Comparison of ENCODE assay signal across 14 mouse cellular contexts in the genomic region with DNA sequence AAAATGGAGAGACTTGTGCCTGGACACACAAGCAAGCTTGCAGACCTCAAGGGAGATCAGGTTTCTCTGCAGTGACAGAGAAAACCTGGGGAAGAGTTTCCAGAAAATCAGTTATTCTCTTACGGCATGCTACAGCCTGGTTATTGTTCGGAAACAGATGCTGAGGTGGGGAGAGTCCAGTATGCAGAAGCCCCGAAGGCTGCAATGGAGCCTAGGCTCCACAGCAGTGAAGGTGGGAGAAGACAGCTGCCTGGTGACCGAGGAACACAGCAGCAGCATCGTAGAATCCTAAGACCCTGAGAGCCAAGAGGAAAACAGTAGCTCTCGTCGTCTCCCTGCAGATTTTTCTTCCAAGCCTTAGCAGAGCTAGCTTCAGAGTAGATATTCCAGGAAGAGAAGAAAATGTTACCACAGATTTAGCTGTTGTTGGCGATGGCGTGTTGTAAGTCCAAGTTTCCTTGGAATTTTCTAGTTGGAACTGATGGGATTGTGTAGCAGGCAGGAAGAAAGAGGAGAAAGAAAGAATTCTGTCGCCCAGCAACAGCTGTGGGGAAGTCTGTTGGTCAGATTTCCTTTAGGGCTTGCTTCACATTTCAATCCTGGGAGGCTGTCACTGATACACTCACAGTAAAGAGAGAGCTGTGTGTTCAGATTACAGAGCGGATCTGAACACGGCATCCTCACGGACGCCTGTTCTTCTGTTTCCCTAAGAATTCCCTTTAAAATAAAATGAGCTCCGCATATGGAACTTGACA. TPM values are rescaled to one million over a fixed set of nuclear protein-coding genes. Genes with fewer than 3 reads are reported as not detected.
A peak's percentile ranks its signal among the peaks of the same experiment; 100 is the strongest.
DNase-seq lines count a peak whose midpoint lies in the region; ATAC-seq and TF ChIP-seq lines count a peak whose summit lies in the region.
"Had no signal": no experiment of that assay in that cellular context is flagged by ENCODE, and none has a peak within 500 bp of the region (broad histone marks: within the 10 kb centered on the region; RNA-seq: fewer than 3 reads in every experiment).

No protein-coding gene starts in this region.

- WGBS in heart, adult 2 months = 64% methylated on average over 15 of the region's 15 CpGs
- WGBS in kidney, embryonic 15.5 days = 49% methylated on average over 15 of the region's 15 CpGs
- WGBS in embryonic facial prominence, embryonic 10.5 days = 64% methylated on average over 15 of the region's 15 CpGs
- 79% methylated on average over 15 of the region's 15 CpGs for WGBS in limb, embryonic 10.5 days

- DNase-seq in heart, adult 2 months = no peak
- no peak for DNase-seq in heart, adult 9 months (ENCODE audit: low spot score in 2 of 2)
- no peak for DNase-seq in kidney, adult 18-20 months
- no peak for DNase-seq in embryonic facial prominence, embryonic 10.5 days (ENCODE audit: low spot score)
- peak; percentile 27 for DNase-seq in limb, embryonic 10.5 days (ENCODE audit: low spot score)
- no peak for DNase-seq in cerebellum, postnatal 36 days
- DNase-seq in adrenal gland, postnatal 14 days = no peak
- DNase-seq: cerebellum, adult 9-11 months; layer of hippocampus, adult 9-11 months; lung, postnatal 4 days had no signal

- peaks cover 18% of the 10 kb centered on the region for H3K36me3 ChIP-seq in heart, adult 2 months (ENCODE audit: control insufficient read depth, insufficient read depth, low read length)
- no peaks in the 10 kb centered on the region for H3K36me3 ChIP-seq in kidney, embryonic 15.5 days
- H3K36me3 ChIP-seq in embryonic facial prominence, embryonic 10.5 days (replicated peaks) = no peaks in the 10 kb centered on the region
- H3K36me3 ChIP-seq in limb, embryonic 10.5 days = no peaks in the 10 kb centered on the region
- H3K36me3 ChIP-seq: neural tube, embryonic 15.5 days had no signal

- intact Hi-C loops in heart, adult 2 months (cut with DNase I) = no loop called here

- H3K27ac ChIP-seq in heart, adult 2 months = peak overlapping the region; percentile 43; the same call in 1 of the 2 replicates
- H3K27ac ChIP-seq in kidney, embryonic 15.5 days = peak overlapping the region; percentile 24; the same call in 1 of the 2 replicates
- H3K27ac ChIP-seq in embryonic facial prominence, embryonic 10.5 days (replicated peaks) = peak overlapping the region; percentile 81
- peak overlapping the region; percentile 36; the same call in 1 of the 2 replicates for H3K27ac ChIP-seq in limb, embryonic 10.5 days
- H3K27ac ChIP-seq: neural tube, embryonic 15.5 days had no signal

- TF ChIP-seq CTCF in heart, adult 2 months (IDR thresholded peaks at IDR 0.05) = no peak

- no peaks in the 10 kb centered on the region for H3K9me3 ChIP-seq in kidney, embryonic 15.5 days (replicated peaks)
- H3K9me3 ChIP-seq in embryonic facial prominence, embryonic 10.5 days = no peaks in the 10 kb centered on the region
- no peaks in the 10 kb centered on the region for H3K9me3 ChIP-seq in limb, embryonic 10.5 days (replicated peaks)
- H3K9me3 ChIP-seq: neural tube, embryonic 15.5 days had no signal

- ATAC-seq in kidney, embryonic 15.5 days (replicated peaks; ENCODE audit: low FRiP score) = 0 out of 2 replicates have a peak, but pooled peaks have one; percentile 37
- ATAC-seq: inflammation-experienced regulatory T-cells, adult 6 months had no signal

- no peak overlapping the region for H3K9ac ChIP-seq in heart, adult 2 months (ENCODE audit: low read depth, low read length)
- H3K9ac ChIP-seq in kidney, embryonic 15.5 days = no peak overlapping the region
- H3K9ac ChIP-seq: neural tube, embryonic 15.5 days had no signal

- H3K79me2 ChIP-seq in heart, adult 2 months (replicated peaks; ENCODE audit: control insufficient read depth, insufficient read depth, low read length) = no peaks in the 10 kb centered on the region; the same call in 1 of the 2 replicates

- peaks cover 2% of the 10 kb centered on the region for H3K4me1 ChIP-seq in heart, adult 2 months (ENCODE audit: control insufficient read depth, insufficient read depth, low read length)
- peaks cover 18% of the 10 kb centered on the region for H3K4me1 ChIP-seq in kidney, embryonic 15.5 days
- H3K4me1 ChIP-seq in embryonic facial prominence, embryonic 10.5 days = peaks cover 24% of the 10 kb centered on the region
- H3K4me1 ChIP-seq in limb, embryonic 10.5 days = peaks cover 18% of the 10 kb centered on the region

- TF ChIP-seq POLR2A in heart, adult 2 months (IDR thresholded peaks at IDR 0.05; ENCODE audit: insufficient read depth, low read depth, low read length) = no peak

- no peak overlapping the region for H3K4me3 ChIP-seq in heart, adult 2 months
- H3K4me3 ChIP-seq in kidney, embryonic 15.5 days (replicated peaks) = no peak overlapping the region
- no peak overlapping the region for H3K4me3 ChIP-seq in embryonic facial prominence, embryonic 10.5 days
- H3K4me3 ChIP-seq in limb, embryonic 10.5 days = no peak overlapping the region
- H3K4me3 ChIP-seq: erythroblast, embryonic 14.5 days; neural tube, embryonic 15.5 days had no signal

- H3K4me2 ChIP-seq in kidney, embryonic 15.5 days = no peak overlapping the region
- H3K4me2 ChIP-seq: neural tube, embryonic 15.5 days had no signal

- H3K27me3 ChIP-seq in heart, adult 2 months (ENCODE audit: control insufficient read depth, insufficient read depth, low read length) = no peaks in the 10 kb centered on the region
- H3K27me3 ChIP-seq in kidney, embryonic 15.5 days = no peaks in the 10 kb centered on the region
- no peaks in the 10 kb centered on the region for H3K27me3 ChIP-seq in embryonic facial prominence, embryonic 10.5 days (replicated peaks; ENCODE audit: low read depth, poor library complexity, severe bottlenecking)
- no peaks in the 10 kb centered on the region for H3K27me3 ChIP-seq in limb, embryonic 10.5 days (ENCODE audit: low read depth, poor library complexity, severe bottlenecking)
- H3K27me3 ChIP-seq: neural tube, embryonic 15.5 days had no signal

- TF ChIP-seq EP300 in heart, adult 2 months (IDR thresholded peaks at IDR 0.05; ENCODE audit: insufficient read depth, low read depth, low read length) = no peak

RNA-seq across cellular contexts. Expression of a gene that starts 48.4 kb away (rescaled TPM):
- total RNA-seq in heart, adult 2 months (2021) = 10 to 100 TPM; 85.8 to 97.5 TPM
- polyA plus RNA-seq in heart, adult 2 months (2012; rRNA removed) = 19.3 and 27.6 TPM in 2 replicates
- polyA plus RNA-seq in kidney, embryonic 15.5 days (2015; fragmentation: Nextera tagmentation; extraction: Ambion mirVana) = 8.3 and 11.5 TPM in 2 replicates
- polyA plus RNA-seq in embryonic facial prominence, embryonic 10.5 days (2016; fragmentation: Nextera tagmentation; extraction: Ambion mirVana) = 4.9 TPM in 2 replicates
- polyA plus RNA-seq in limb, embryonic 10.5 days (2016; fragmentation: Nextera tagmentation; extraction: Ambion mirVana) = 0.87 and 2.7 TPM in 2 replicates
- total RNA-seq in adrenal gland, postnatal 14 days (2021) = 6.5 and 9.8 TPM in 2 replicates
- polyA plus RNA-seq: erythroblast, embryonic 14.5 days; inflammation-experienced regulatory T-cells, adult 6 months had no signal

Comparison
In these comparisons a context has a peak if more than half of its experiments do, and no peak if none do; other contexts are left out.
1. H3K27ac ChIP-seq: peak in every context shown above with its lines; median percentile 81 in embryonic facial prominence, embryonic 10.5 days; 43 in heart, adult 2 months; 36 in limb, embryonic 10.5 days; 24 in kidney, embryonic 15.5 days.